Mouse (Mus musculus): ENCODE measurements around the gene Gm16253.
A peak's percentile ranks its signal among the peaks of the same experiment; 100 is the strongest.

The Gm16253 gene

DNA sequence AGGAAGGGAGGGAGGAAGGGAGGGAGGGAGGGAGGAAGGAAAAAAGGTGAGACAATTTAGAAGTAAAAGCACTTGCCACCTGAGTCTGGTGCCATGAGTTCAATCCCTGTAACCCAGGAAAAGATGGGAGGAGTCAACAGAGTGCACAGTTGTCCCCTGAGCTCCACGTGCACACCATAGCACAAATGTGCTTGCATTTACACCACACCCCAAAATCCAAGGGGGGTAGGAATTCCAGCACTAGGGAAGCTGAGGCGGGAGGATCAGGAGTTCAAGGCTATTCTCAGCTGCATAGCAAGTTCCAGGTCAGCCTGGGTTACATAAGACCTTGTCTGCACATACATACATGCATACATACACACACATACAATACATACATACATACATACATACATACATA is 5.4 kb upstream of the Gm16253 start:
- no peak for ATAC-seq (ENCODE audit: insufficient number of reproducible peaks, low FRiP score, low TSS enrichment)

DNA sequence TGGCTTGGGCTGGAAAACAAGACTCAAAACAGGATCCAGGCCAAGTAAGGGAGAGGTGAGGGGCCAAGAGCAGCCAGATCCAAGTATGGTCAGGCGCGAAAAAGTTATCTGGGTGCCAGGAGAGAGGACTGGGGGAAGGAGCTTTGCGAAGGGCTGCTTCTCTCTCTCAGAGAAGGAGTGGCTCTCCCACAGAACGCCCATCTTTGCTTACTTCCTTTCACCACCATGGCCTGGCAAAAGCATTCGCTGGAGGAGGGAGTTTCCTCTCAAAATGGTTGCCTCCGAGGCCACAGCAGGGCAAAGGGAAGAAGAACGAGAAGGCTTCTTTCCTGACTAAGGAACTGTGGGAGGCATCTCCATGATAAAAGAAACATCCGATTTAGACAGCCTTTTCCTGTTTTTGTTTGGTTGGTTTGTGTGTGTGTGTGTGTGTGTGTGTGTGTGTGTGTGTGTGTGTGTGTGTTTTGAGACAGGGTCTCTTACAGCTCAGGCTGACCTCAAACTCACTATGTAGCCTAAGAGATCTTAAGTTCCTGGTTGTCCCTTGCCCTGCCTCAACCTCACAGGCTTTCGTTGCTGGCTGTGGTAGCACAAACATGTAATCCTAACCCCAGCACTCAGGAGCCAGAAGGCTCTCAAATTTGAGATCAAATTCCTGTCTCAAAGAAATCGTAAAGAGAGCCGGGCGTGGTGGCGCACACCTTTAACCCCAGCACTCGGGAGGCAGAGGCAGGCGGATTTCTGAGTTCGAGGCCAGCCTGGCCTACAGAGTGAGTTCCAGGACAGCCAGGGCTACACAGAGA is 4.7 kb upstream of the Gm16253 start:
- ATAC-seq (ENCODE audit: insufficient number of reproducible peaks, low FRiP score, low TSS enrichment), result no peak

DNA sequence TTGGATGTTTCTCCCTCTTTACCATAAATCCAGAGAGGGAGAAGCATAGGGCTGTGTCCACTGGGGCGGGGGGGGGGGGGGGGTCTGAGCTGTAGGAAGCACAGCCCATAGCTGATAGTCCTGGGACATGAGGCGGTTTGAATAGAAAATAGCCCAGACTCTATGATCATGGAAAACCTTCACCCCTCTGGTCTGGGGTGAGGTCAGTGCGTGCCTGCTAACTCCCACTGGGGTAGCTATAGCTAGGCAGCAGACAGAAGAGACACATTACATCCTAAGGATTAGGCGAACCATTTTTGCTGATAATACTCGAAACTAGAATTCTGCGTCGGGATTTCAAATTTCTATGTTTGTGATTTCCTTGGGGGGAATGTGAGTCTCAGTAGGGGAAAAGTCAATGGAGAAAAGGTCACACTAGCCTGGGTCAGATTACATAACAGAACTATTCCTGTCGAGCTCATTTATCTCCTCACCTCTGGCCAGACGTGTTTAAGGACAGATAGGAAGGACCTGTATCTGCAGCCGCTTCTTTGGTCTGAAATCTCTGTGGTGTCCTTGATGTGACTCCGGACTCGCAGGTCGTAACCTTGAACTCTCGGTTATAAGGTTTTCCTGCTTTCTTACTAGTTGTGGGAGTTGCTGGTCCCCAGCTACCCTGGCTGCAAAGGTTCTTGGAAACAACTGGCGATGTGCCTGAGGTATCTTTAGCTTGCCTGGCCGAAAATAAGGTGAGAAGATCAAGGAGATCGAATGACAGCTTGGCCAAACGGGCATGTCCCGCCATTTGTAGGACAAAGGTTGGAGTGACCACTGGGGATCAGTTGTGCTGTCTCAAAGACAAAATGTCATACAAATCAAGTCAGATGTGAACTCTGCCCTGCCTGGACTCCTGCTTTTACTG is 2.9 kb upstream of the Gm16253 start:
- ATAC-seq (ENCODE audit: insufficient number of reproducible peaks, low FRiP score, low TSS enrichment), result no peak

DNA sequence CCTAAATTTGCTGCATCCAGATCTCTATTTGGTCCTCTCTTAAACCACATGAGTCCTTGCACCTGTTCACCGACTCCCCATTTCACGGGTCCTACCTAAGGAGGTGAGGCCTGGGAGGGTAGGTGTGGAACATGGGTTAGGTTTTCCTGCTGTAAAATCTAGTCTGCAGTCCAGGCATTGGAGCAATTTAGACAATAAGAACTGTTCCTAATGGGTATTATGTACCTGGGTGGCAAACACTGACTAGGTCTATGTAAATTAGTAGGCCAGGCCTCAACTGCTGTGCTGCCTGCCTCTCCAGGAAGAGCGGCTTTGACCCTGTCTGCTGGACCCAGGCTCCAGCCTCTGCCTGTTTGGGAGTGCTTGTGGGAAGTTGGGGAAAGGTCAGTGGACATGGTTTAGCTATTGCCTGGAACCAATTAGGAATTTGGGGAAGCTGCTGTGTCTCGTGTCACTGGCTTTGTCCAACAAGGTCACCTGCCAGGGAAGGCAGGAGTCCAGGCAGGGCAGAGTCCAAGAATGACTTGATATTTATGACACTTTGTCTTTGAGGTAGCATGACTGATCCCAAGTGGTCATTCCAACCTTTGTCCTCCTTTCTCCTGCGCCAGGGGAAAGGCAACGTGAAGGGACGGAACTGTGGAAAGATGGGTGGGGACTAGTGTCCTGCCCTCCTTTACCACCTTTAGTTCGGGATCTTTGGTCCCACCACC is 1.4 kb upstream of the Gm16253 start:
- no peak for ATAC-seq (ENCODE audit: insufficient number of reproducible peaks, low FRiP score, low TSS enrichment)

- ATAC-seq (ENCODE audit: insufficient number of reproducible peaks, low FRiP score, low TSS enrichment), result no peak
Measured at GRCm38 (mm10) chr3:96576005-96576658, 652 bp upstream of the Gm16253 start.

DNA sequence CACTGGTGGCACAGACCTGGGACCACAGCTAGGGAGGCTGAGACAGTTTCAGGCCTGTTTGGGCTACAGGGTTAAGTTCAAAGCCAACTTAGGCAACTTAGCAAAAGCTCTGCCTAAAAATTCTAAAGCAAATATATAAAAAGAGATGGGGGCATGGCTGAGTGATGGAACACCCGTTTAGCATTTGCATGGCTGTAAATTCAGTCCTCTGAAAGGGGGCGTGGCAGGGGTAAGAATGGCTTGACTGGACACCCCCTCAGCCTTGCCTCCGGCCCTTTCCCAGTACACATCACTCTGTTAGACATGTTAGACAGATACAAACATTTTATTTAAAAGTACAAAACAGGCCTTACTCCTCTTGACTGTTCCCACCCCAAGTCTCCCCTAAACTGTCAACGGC is 782 bp downstream of the Gm16253 start:
- ATAC-seq (ENCODE audit: insufficient number of reproducible peaks, low FRiP score, low TSS enrichment), result no peak

GRCm38 (mm10) chr3:96578561-96579238 is 1.9 kb downstream of the Gm16253 start:
- ATAC-seq (ENCODE audit: insufficient number of reproducible peaks, low FRiP score, low TSS enrichment), result no peak

GRCm38 (mm10) chr3:96579239-96579750 is 2.5 kb downstream of the Gm16253 start:
- no peak for ATAC-seq (ENCODE audit: insufficient number of reproducible peaks, low FRiP score, low TSS enrichment)

- peak; percentile 82 for ATAC-seq (ENCODE audit: insufficient number of reproducible peaks, low FRiP score, low TSS enrichment)
Measured at GRCm38 (mm10) chr3:96579885-96580454, 3.2 kb downstream of the Gm16253 start.

- ATAC-seq (ENCODE audit: insufficient number of reproducible peaks, low FRiP score, low TSS enrichment), result no peak
Measured at GRCm38 (mm10) chr3:96581141-96581540, 4.4 kb downstream of the Gm16253 start.

DNA sequence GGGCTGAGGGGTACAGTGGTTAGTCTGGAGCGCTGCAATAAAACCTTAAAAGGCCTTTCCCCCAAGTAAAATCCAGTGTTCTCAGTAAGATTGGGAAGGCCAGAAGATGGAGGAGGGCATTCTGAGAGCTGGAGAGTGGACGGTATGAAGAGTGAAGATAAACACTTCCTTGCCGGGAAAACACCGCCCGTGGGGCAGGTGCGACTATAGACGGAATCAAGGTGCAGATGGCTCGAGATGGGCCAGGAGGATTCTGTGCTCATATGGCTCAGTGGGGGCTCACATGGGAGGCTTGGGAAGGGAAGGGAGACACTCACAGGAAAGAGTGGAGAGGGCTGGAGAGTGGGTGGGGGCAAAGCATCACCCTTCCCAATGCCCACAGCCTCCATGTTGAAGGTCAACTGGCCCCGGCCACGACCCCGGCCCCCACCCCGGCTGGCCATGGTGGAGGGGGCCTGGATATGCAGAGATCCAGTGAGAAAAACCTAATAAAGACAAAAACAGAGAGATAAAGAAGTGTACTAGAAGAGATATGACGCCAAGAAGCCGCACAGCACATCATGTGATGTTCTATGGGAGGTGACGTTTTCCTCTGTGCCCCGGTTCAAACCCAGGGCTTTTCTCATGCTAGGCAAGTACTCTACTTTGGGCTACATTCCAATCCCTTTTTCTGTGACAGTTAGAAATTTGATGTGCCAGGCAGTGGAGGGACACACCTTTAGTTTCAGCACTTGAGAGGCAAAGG is 5.2 kb downstream of the Gm16253 start:
- ATAC-seq (ENCODE audit: insufficient number of reproducible peaks, low FRiP score, low TSS enrichment), result no peak

DNA sequence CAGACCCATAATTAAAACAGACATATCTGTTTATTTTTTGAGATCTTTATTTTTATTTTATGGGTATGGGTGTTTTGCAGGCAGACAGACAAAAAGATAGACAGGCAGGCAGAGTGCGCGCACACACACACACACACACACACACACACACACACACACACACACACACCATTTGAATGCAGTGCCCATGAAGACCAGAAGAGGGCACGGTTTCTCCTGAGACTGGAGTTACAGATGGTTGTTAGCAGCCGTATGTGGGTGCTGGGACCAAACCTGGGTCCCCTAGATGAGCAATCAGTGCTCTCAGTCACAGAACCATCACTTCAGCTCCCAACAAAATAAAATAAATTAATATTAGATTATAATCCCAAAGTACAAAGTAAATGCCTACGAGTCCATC is 6.6 kb downstream of the Gm16253 start:
- no peak for ATAC-seq (ENCODE audit: insufficient number of reproducible peaks, low FRiP score, low TSS enrichment)

DNA sequence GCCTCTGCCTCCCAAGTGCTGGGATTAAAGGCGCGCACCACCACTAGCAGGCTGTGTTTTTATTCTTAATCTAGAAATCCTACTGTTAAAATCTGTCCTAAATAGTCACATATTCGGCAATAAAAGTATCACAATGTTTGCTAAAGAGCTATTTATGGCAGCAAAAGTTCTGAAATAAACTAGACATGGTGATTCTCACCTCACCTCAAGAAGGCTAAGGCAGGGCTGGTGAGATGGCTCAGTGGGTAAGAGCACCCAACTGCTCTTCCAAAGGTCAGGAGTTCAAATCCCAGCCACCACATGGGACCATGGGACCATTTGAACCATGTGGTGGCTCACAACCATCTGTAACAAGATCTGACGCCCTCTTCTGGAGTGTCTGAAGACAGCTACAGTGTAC is 13.9 kb downstream of the Gm16253 start:
- ATAC-seq (ENCODE audit: insufficient number of reproducible peaks, low FRiP score, low TSS enrichment), result no peak

DNA sequence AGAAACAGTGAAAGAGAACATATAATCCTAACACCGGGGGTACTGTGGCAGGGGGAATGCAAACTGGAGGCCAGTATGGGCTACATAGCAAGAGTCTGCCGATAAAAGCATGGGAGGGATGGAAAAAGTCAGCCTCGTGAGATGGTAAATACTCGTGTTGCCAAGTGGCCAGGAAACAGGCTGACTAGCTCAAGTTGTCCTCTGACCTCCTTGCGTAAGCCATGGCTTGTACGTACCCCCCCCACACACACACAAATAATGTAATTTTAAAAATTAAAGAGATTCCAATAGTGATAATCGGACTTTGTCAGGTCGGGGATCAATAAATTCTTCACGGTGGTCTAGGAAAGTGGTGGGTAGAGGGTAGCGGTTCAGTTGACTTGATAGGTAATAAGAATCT is 16.6 kb downstream of the Gm16253 start:
- no peak for ATAC-seq (ENCODE audit: insufficient number of reproducible peaks, low FRiP score, low TSS enrichment)

- peak; percentile 83 for ATAC-seq (ENCODE audit: insufficient number of reproducible peaks, low FRiP score, low TSS enrichment)
Measured at GRCm38 (mm10) chr3:96593790-96594560, 17.2 kb downstream of the Gm16253 start, which contains the start of gene Polr3gl. TSS of gene Polr3gl (minus strand) at chr3:96594181.

GRCm38 (mm10) chr3:96594851-96595250 is 18.1 kb downstream of the Gm16253 start:
- ATAC-seq (ENCODE audit: insufficient number of reproducible peaks, low FRiP score, low TSS enrichment), result no peak

GRCm38 (mm10) chr3:96595661-96596060 is 18.9 kb downstream of the Gm16253 start:
- ATAC-seq (ENCODE audit: insufficient number of reproducible peaks, low FRiP score, low TSS enrichment), result no peak

- peak; percentile 28; the same call in 1 of the 2 replicates for ATAC-seq (ENCODE audit: insufficient number of reproducible peaks, low FRiP score, low TSS enrichment)
Measured at GRCm38 (mm10) chr3:96596228-96596707, 19.5 kb downstream of the Gm16253 start, which contains the start of gene Ankrd34a. TSS of gene Ankrd34a (plus strand) at chr3:96596636.
